Mouse (Mus musculus) gastrocnemius, adult 8-10 months (tissue): ENCODE data around the gene Tfpt. TPM values are rescaled to one million over a fixed set of nuclear protein-coding genes. Genes with fewer than 3 reads are reported as not detected.
"Not testable (repeated sequence)": the region's sequence is repeated elsewhere in the genome, so short reads cannot be mapped to it uniquely, and the experiment has no call there.

ENCODE experiments used
- DNase-seq, 2 experiments: peaks; one replicate each; pipeline ENCODE4 v3.0.0; 2022; ENCODE audit warnings: low spot score in 2 of 2
- microRNA-seq: library from miRNA; unstranded; fragments of <30 nt; microRNA quantifications from one replicate; pipeline ENCODE4 v1.2.0, GENCODE M21; 2022
- total RNA-seq, 4 experiments: library from RNA; stranded (reverse); gene quantifications; 2 replicates each; pipeline ENCODE4 v1.2.4; 2022

Tfpt gene
- total RNA-seq, 4 experiments from 2014 or later: 10.9 to 13.9 (median 13.3) TPM

DNA sequence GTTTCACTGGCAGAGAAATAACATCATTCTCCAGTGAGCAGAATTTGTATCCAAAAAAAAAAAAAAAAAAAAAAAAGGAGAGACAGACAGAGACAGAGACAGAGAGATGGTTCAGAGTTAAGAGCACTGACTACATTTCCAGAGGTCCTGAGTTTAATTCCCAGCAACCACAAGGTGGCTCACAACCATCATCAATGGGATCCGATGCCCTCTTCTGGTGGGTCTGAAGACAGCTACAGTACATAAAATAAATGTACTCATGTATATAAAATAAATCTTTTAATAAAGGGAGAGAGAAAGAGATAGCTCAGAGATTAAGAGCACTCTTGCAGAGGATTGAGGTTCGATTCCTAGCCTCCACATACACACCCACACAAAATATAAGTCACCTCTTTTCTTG lies 51.5 kb downstream of the Tfpt start:
- DNase-seq: no peak

DNA sequence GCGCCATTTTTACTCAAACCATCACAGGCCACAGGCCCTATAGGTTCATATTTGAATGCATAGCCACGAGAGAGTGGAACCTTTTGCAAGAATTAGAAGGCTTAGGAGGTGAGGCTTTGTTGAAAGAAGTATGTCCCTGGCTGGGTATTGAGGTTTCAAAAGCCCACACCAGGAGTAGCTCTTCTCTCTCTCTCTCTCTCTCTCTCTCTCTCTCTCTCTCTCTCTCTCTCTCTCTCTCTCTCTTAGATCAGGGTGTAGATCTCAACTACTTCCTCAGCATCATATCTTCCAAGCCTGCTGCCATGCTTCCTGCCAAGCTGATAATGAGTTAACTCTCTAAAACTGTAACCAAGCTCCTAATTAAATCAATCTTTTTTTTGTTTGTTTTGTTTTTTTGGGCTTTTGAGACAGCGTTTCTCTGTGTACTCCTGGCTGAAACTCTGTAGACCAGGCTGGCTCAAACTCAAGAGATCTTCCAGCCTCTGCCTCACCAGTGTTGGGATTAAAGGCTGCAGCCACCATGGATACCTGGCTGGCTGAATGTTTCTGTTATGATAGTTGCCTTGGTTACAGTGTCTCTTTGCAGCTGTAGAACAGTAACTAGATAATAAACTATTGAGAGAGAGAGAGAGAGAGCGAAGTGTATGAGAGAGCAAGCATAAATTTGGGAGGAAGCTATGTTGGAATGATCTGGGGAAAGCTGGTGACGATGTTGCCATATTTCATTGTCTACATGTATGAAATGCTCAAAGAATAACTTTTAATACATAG lies 53.2 kb downstream of the Tfpt start:
- DNase-seq: no peak

DNA sequence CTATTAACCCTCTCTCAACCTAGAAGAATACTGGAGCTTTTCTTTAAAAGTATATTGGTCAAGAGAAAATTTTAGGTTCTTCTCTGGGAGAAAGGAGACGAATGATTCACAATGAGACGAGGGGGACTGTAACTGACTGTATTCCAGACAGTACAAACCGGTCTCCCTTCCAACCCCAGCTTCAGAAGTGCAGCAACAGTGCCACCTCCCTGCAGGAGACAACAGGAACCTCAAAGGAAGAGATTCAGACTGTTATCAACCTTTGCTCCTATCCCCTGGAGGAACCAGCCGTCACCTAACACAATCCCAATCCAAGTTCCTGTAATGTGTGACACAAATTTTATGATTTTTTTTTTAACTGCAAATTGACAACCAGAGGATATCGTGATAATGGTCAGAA lies 55.5 kb downstream of the Tfpt start:
- no peak for DNase-seq

DNA sequence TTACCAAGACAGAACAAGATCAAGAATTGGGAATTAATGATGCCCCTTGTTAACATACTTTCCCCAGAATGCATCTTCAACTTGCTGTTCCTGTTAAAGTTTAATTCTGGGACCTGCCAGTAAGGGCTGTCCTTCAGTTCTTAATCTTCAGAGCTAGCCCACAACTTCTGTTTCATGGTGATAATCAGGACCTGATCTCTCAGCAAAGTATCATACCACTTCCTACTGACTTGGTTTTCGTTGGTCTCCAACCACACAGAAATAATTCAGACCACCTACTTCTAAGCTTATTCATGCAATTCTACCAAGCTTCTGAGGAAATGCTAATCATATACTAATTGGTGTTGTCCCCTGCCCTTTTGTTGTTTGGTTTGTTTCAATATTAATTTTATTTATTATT lies 57.9 kb downstream of the Tfpt start:
- no peak for DNase-seq

DNA sequence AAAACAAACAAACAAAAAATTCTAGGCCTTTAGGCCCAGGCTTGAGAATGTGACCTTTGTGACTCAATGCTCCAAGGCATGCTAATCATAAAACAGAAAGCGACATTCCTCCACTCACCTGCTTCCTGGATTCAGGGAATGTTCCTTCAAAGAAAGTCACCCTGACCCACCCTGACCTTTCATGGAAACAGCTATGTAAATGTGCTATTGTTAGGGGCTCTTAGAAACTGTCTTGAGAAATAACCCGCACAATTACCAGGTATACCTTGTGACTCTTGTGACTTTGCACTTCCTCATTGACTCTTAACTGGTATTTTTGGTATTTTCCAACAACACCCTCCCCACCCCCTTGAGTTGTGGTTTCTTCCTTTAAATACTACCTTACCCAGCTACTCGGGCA lies 59.1 kb downstream of the Tfpt start:
- DNase-seq: not testable (repeated sequence)

Small RNAs within 50 kb of the gene (microRNA-seq; reads per million reads assigned to microRNA genes)
- gene Gm25100 (not detected), gene Mir3572 (not detected)

Other genes starting within 250 kb of the Tfpt start
- gene Cacng8, start 239.2 kb downstream of the Tfpt start, total RNA-seq: not detected
- gene Cacng6, start 205.7 kb downstream of the Tfpt start, total RNA-seq: 100 to 1,000 TPM; 113 to 158 (median 136) TPM
- not detected for gene Tarm1, start 127.3 kb downstream of the Tfpt start, total RNA-seq
- gene Oscar, start 13.8 kb downstream of the Tfpt start, total RNA-seq: not detected
- gene Ndufa3, start 12.6 kb downstream of the Tfpt start, total RNA-seq: 1,000 to 10,000 TPM; 1,040 to 1,135 (median 1,076) TPM
- 10 to 100 TPM; 17.5 to 24.7 (median 20.8) TPM for gene Prpf31, start 56 bp upstream of the Tfpt start, total RNA-seq
- 10 to 100 TPM; 13.2 to 17.7 (median 14.8) TPM for gene Cnot3, start 15.3 kb upstream of the Tfpt start, total RNA-seq
- gene Leng1, start 35.9 kb upstream of the Tfpt start, total RNA-seq: 1 to 10 TPM; 2.8 to 4.8 (median 3.7) TPM
- under 1 TPM in 3 of 4 experiments, not detected in 1; 0.27 to 0.97 (median 0.40) TPM for gene Tmc4, start 47.6 kb upstream of the Tfpt start, total RNA-seq
- 10 to 100 TPM; 25.3 to 34.0 (median 29.0) TPM for gene Tsen34, start 62.9 kb upstream of the Tfpt start, total RNA-seq
- 10 to 100 TPM in 1 of 4 experiments, 1 to 10 TPM in 3; 6.7 to 10.3 (median 8.2) TPM for gene Mboat7, start 63.6 kb upstream of the Tfpt start, total RNA-seq
- 100 to 1,000 TPM; 403 to 496 (median 426) TPM for gene Rps9, start 74.1 kb upstream of the Tfpt start, total RNA-seq
- under 1 TPM; 0.15 to 0.63 (median 0.33) TPM for gene Pirb, start 90.5 kb upstream of the Tfpt start, total RNA-seq
- gene Gm15448, start 195.8 kb upstream of the Tfpt start, total RNA-seq: under 1 TPM in 1 of 4 experiments, not detected in 3; 0.20 TPM
- not detected for gene Pira2, start 215.1 kb upstream of the Tfpt start, total RNA-seq